Mouse (Mus musculus) hindbrain, embryonic 10.5 days (tissue): ENCODE data around the gene Elf5. TPM values are rescaled to one million over a fixed set of nuclear protein-coding genes. Genes with fewer than 3 reads are reported as not detected.

Source experiments
- DNase-seq: peaks from one replicate; pipeline ENCODE4 v3.0.0-alpha.2; 2017; ENCODE audit warnings: low spot score
- H3K27ac ChIP-seq: fragments of 300-500 bp; sonication (generic); 2 replicates; pipeline ENCODE4 v1.5.1; 2016; ENCODE audit warnings: mild to moderate bottlenecking, moderate library complexity
- H3K27me3 ChIP-seq: fragments of 300-500 bp; sonication (generic); 2 replicates; pipeline ENCODE4 v1.6.1; 2016; ENCODE audit warnings: mild to moderate bottlenecking; ENCODE audit not compliant: poor library complexity, insufficient read depth, severe bottlenecking
- H3K36me3 ChIP-seq: fragments of 300-500 bp; sonication (generic); 2 replicates; pipeline ENCODE4 v1.6.1; 2016; ENCODE audit warnings: mild to moderate bottlenecking, moderate library complexity
- H3K4me1 ChIP-seq: fragments of 300-500 bp; sonication (generic); replicated peaks from 2 replicates; pipeline ENCODE4 v1.6.1; 2016; ENCODE audit warnings: mild to moderate bottlenecking
- H3K4me3 ChIP-seq: fragments of 300-500 bp; sonication (generic); 2 replicates; pipeline ENCODE4 v1.5.1; 2016; ENCODE audit warnings: mild to moderate bottlenecking, moderate library complexity
- H3K9me3 ChIP-seq: fragments of 300-500 bp; sonication (generic); 2 replicates; pipeline ENCODE4 v1.6.1; 2016; ENCODE audit warnings: mild to moderate bottlenecking, moderate library complexity
- WGBS: fragments of 180-500 bp; shearing (Covaris S2); methylation state at CpG from one replicate; pipeline ENCODE4 v1.1.7; 2016; 5-methylcytosine and 5-hydroxymethylcytosine counted together
- polyA plus RNA-seq: library from polyadenylated mRNA; unstranded; fragments of >200 nt; fragmentation: Nextera tagmentation; extraction: Ambion mirVana; gene quantifications from 2 replicates; pipeline ENCODE4 v1.2.1, GENCODE M21; 2016

The Elf5 gene
- polyA plus RNA-seq, 1 experiment from 2014 or later: not detected

GRCm38 (mm10) chr2:103462746-103463145 lies 51.3 kb downstream of the Elf5 start:
- Histone ChIP-seq H3K4me3 (no peak overlapping the region), H3K4me1 (0 out of 2 replicates have a peak, but pooled peaks cover 3% of the 10 kb centered on the region), H3K36me3 (peaks cover 95% of the 10 kb centered on the region), H3K27ac (no peak overlapping the region), H3K9me3 (no peaks in the 10 kb centered on the region), H3K27me3 (no peaks in the 10 kb centered on the region)
- WGBS: 90% methylated on average over 5 of the region's 5 CpGs
- DNase-seq: no peak

DNA sequence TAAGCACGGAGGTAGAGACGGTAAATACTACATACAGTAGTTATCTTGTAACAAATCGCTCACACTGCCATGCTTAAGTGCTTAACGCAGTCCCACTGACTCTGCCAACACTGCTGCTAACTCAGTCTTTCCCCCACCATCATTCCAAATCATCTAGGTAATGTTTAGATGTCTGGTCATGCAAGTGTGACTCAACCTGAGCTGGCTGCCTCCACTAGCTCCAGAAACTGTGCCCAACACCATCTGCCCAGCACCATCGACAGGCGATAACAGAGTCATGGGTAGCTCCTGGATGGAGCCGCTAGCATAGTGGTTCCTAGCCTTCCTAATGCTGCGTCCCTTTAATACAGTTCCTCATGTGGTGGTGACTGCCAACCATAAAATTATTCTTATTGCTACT lies 53.0 kb downstream of the Elf5 start:
- peaks cover 87% of the 10 kb centered on the region for H3K36me3 ChIP-seq

DNA sequence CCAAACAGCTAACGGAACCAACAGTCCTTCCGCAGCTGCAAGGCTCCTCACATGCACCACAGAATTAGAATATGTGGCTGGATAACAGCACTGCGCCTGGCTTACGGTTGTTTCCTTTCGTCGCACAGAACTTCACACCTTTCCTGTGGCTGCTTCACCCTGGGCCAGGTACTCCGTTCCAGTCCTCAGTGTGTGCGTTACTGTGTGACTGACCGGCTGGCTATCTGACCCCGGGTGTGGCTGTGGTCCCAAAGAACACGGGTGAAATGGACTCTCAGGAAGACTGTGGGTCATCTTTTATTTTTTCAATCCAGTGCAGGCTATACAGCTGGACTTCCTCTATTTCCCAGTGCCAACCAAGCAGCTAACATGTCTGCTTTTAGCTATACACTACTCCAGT lies 53.9 kb downstream of the Elf5 start:
- no peak overlapping the region for H3K4me3 ChIP-seq
- no peak overlapping the region for H3K27ac ChIP-seq
- no peaks in the 10 kb centered on the region for H3K9me3 ChIP-seq
- H3K27me3 ChIP-seq: no peaks in the 10 kb centered on the region
- DNase-seq: no peak
- 0 out of 2 replicates have a peak, but pooled peaks cover 3% of the 10 kb centered on the region for H3K4me1 ChIP-seq
- peaks cover 87% of the 10 kb centered on the region for H3K36me3 ChIP-seq
- 94% methylated on average over 11 of the region's 11 CpGs for WGBS

More for the DNA sequence above, 53.0 kb downstream of the Elf5 start:
- no peak overlapping the region for H3K27ac ChIP-seq
- H3K4me3 ChIP-seq: no peak overlapping the region
- no peaks in the 10 kb centered on the region for H3K9me3 ChIP-seq
- 0 out of 2 replicates have a peak, but pooled peaks cover 3% of the 10 kb centered on the region for H3K4me1 ChIP-seq
- WGBS: 97% methylated on average over 8 of the region's 8 CpGs
- H3K27me3 ChIP-seq: no peaks in the 10 kb centered on the region
- DNase-seq: no peak

- no peak for DNase-seq
- Histone ChIP-seq H3K27me3 (no peaks in the 10 kb centered on the region), H3K4me1 (0 out of 2 replicates have a peak, but pooled peaks cover under 1% of the 10 kb centered on the region), H3K27ac (no peak overlapping the region), H3K4me3 (no peak overlapping the region), H3K9me3 (no peaks in the 10 kb centered on the region), H3K36me3 (peaks cover 88% of the 10 kb centered on the region)
- WGBS: 83% methylated on average over 3 of the region's 3 CpGs
Measured at GRCm38 (mm10) chr2:103466272-103466671, 54.8 kb downstream of the Elf5 start.

DNA sequence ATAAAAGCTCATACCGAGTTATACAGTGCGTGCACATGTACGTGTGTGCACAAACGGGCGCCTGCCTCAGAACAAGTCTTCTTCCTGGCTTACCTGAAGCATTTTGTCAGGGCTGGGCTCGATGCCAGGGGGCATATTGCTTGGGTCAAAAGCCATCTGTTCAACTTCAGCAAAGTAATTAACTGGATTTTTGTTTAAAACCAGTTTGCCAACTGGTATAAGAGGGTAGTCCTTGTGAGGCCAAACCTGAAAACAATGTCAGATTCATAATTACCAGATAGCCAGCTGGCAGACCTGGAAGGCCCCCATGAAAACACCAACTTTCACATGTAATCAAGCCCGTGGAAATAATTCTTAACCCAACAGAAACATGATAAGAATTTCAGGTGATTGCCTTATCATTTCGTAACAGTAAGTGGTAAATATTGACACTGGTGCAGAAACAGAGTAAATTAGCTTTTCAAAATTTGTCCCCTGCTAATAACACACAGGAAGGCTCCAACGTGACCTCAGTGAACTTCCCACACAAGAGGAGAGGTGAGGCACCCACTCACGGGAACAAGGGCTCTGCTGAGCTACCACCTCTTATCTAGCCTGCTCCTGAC lies 55.6 kb downstream of the Elf5 start:
- Histone ChIP-seq H3K4me1 (no peaks in the 10 kb centered on the region), H3K9me3 (no peaks in the 10 kb centered on the region), H3K27ac (no peak overlapping the region), H3K4me3 (no peak overlapping the region), H3K36me3 (peaks cover 86% of the 10 kb centered on the region), H3K27me3 (no peaks in the 10 kb centered on the region)
- 92% methylated on average over 10 of the region's 10 CpGs for WGBS
- DNase-seq: no peak

- Histone ChIP-seq H3K9me3 (no peaks in the 10 kb centered on the region), H3K36me3 (peaks cover 72% of the 10 kb centered on the region), H3K27me3 (no peaks in the 10 kb centered on the region), H3K4me3 (no peak overlapping the region), H3K4me1 (no peaks in the 10 kb centered on the region), H3K27ac (no peak overlapping the region)
- no peak for DNase-seq
- 92% methylated on average over 3 of the region's 3 CpGs for WGBS
Measured at GRCm38 (mm10) chr2:103473362-103473761, 61.9 kb downstream of the Elf5 start.

- Histone ChIP-seq H3K27ac (no peak overlapping the region), H3K4me3 (no peak overlapping the region), H3K27me3 (no peaks in the 10 kb centered on the region), H3K4me1 (no peaks in the 10 kb centered on the region), H3K9me3 (no peaks in the 10 kb centered on the region), H3K36me3 (peaks cover 46% of the 10 kb centered on the region)
- DNase-seq: no peak
- 91% methylated on average over 2 of the region's 2 CpGs for WGBS
Measured at GRCm38 (mm10) chr2:103476180-103476579, 64.7 kb downstream of the Elf5 start.

- no peaks in the 10 kb centered on the region for H3K27me3 ChIP-seq
- no peak overlapping the region for H3K4me3 ChIP-seq
- no peak overlapping the region for H3K27ac ChIP-seq
- peaks cover 41% of the 10 kb centered on the region for H3K36me3 ChIP-seq
- 0 out of 2 replicates have a peak, but pooled peaks cover 2% of the 10 kb centered on the region for H3K4me1 ChIP-seq
- no peaks in the 10 kb centered on the region for H3K9me3 ChIP-seq
- DNase-seq: no peak
- 91% methylated on average over 11 of the region's 11 CpGs for WGBS
Measured at GRCm38 (mm10) chr2:103476657-103477056, 65.2 kb downstream of the Elf5 start.

DNA sequence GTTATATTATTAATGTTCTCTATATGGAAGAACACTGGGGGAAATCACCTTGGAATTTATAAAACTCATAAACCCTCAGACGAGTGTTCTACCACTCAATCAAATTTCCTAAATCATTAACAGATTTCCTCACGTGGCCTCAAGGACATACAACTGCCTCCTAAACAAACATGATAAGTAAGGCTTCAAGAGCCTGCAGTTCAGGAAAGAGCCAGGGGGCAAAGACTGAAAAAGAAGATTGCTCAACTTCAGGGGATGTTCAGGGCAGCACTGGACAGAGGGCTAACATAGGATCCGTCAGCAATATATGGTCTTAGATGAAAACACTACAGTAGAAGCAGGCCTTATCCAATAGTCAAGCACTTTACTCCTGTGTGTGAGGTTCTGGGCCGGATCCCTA lies 66.0 kb downstream of the Elf5 start:
- H3K36me3 ChIP-seq: peaks cover 38% of the 10 kb centered on the region
- no peak overlapping the region for H3K4me3 ChIP-seq

DNA sequence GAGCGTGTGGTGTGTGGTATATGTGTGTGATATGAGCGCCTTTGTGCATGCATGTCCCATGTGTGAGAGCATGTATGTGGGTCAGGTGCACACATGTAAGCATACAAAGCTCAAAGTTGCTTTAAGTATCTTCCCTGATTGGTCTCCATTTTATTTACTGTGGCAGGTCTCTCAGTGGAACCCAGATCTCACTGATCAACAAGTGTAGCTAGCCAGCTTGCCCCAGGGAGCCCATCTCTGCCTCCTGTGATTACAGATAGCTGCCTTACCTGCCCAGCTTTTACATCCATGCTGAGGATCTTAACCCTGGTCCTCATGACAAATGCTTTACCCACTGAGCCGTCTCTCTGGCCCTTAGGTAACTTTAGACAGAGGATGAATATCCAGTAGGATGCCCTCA lies 66.8 kb downstream of the Elf5 start:
- DNase-seq: no peak
- Histone ChIP-seq H3K27ac (no peak overlapping the region), H3K27me3 (no peaks in the 10 kb centered on the region), H3K4me1 (peaks cover 9% of the 10 kb centered on the region), H3K9me3 (no peaks in the 10 kb centered on the region), H3K4me3 (no peak overlapping the region), H3K36me3 (peaks cover 30% of the 10 kb centered on the region)
- WGBS: 94% methylated on average over 3 of the region's 3 CpGs

More for the DNA sequence above, 66.0 kb downstream of the Elf5 start:
- Histone ChIP-seq H3K27me3 (no peaks in the 10 kb centered on the region), H3K9me3 (no peaks in the 10 kb centered on the region), H3K27ac (no peak overlapping the region), H3K4me1 (0 out of 2 replicates have a peak, but pooled peaks cover 2% of the 10 kb centered on the region)
- WGBS: 87% methylated on average over 4 of the region's 4 CpGs
- DNase-seq: no peak

DNA sequence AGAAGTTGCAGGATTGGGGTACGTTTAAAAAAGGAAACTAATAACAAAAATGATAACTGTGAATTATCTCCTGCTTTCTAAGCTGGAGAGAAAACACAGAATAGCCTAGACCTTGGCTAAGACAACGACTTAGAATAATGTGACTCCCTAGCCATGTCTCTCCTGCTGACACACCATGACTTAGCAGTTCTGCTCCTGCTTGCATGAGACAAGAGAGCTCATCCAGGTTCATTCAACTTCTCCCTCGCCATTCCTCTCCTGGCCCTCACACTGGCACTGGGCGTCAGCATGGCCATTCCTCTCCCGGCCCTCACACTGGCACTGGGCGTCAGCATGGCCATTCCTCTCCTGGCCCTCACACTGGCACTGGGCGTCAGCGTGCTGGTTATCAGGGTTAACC lies 68.8 kb downstream of the Elf5 start:
- H3K36me3 ChIP-seq: peaks cover 10% of the 10 kb centered on the region
- WGBS: 89% methylated on average over 8 of the region's 8 CpGs
- H3K27ac ChIP-seq: peak overlapping the region; percentile 36; the same call in 1 of the 2 replicates

DNA sequence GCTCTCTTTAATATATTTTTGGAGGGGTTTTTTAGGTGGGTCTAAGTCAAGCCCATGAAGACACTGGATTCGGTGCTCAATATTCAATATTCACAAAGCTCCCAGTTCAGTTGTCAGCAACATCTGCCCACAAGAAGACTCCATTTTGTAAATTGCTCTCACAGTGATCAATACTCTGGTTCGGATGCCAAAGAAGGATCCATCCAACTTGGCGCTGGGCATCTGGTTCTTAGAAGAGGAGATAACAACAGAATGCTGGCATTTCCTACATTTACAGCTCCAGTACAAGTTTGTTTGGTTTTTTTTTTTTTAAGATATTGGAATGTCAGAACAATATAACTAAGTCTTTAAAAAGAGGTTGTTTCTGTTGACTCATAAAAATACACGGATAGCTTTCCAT lies 69.4 kb downstream of the Elf5 start:
- no peak overlapping the region for H3K27ac ChIP-seq
- H3K4me1 ChIP-seq: peaks cover 23% of the 10 kb centered on the region
- WGBS: 94% methylated on average over 4 of the region's 4 CpGs
- H3K27me3 ChIP-seq: no peaks in the 10 kb centered on the region
- H3K9me3 ChIP-seq: no peaks in the 10 kb centered on the region
- no peak for DNase-seq
- H3K36me3 ChIP-seq: peaks cover 4% of the 10 kb centered on the region; the same call in 1 of the 2 replicates
- no peak overlapping the region for H3K4me3 ChIP-seq

More for the DNA sequence above, 68.8 kb downstream of the Elf5 start:
- H3K27me3 ChIP-seq: no peaks in the 10 kb centered on the region
- no peak for DNase-seq
- peaks cover 23% of the 10 kb centered on the region for H3K4me1 ChIP-seq
- H3K9me3 ChIP-seq: no peaks in the 10 kb centered on the region
- H3K4me3 ChIP-seq: no peak overlapping the region

DNA sequence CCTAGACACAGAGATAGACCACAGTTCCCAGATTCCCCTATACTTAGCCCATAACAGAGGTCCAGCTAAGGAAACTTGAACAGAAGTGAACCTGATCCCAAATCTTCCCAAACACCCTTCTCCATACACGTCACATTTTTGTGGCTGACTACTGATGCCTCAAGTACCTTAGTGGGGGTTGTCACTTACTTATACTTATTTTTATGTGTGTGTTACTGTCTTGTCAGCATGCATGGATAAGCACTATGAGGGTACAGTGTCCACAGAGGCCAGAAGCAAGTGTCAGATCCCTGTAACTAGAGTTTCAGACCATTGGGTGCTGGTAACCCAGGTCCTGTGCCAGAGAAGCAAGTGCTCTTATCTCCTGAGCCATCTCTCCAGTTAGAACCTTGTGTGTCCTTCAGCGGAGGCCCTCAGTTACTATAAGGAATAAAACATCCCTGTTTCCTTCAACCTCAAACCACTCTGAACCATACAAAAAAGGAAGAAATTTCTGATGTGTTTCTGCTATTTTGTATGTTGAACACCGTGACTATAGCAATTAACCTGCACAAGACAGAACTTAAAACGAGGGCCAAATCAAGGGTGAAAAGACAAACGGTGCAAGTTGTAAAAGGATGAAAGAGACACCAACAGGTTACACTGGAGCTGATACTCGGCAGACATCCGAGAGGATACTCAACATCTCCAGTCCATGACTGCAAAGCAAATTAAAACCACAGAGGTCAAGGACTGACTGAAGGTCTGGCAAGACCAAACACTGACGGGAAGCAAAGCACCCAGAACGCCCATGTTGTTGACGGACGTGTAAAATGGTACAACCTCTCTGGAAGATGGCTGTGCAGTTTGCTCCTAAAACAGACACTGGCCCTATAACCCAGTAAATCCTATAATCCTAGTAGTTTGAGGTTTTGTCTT lies 70.1 kb downstream of the Elf5 start:
- WGBS: 88% methylated on average over 11 of the region's 11 CpGs
- H3K27me3 ChIP-seq: no peaks in the 10 kb centered on the region
- no peak for DNase-seq
- H3K4me3 ChIP-seq: no peak overlapping the region
- H3K36me3 ChIP-seq: 0 out of 2 replicates have a peak, but pooled peaks cover 3% of the 10 kb centered on the region
- peaks cover 23% of the 10 kb centered on the region for H3K4me1 ChIP-seq
- no peaks in the 10 kb centered on the region for H3K9me3 ChIP-seq
- H3K27ac ChIP-seq: no peak overlapping the region
